Mouse (Mus musculus) embryo, embryonic 10 days (tissue): Measurements from ENCODE around the gene 9530077C05Rik.
A peak's percentile ranks its signal among the peaks of the same experiment; 100 is the strongest.

Experiments
- DNase-seq: peaks from one replicate; pipeline ENCODE4 v3.0.0-alpha.2; 2015; ENCODE audit warnings: low spot score

Gene 9530077C05Rik

DNA sequence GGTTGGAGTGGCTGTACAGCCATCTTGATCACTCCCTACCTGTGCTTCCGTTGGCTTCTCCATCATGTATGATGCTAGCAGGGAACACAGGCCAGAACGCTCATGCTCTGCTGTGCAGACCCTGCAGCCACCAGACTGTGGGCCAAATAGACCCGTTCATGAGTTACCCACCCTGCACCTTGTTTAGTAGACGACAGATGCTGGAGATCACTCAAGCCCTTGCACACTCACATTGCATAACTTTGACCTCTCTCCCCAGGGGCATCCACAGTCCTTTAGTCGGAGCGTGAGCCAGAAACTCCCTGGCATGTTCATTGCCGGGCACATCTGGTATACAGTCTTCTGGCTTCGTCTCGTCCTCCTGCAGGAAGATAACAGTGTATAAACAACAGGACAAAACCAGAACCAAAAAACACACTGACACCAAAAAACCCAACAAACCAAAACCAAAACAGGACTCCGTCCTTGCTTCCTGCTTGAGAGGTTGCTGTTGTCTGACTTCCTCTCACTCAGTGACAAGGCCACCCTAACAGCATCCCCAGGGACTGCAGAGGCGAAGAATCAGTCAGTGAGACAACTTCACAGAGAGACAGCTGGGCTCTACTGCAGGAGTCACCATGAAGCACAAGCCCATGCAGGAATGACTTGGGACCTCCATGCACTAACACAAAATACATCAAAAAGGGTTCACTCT, 46.0 kb downstream of the 9530077C05Rik start:
- no peak for DNase-seq

DNA sequence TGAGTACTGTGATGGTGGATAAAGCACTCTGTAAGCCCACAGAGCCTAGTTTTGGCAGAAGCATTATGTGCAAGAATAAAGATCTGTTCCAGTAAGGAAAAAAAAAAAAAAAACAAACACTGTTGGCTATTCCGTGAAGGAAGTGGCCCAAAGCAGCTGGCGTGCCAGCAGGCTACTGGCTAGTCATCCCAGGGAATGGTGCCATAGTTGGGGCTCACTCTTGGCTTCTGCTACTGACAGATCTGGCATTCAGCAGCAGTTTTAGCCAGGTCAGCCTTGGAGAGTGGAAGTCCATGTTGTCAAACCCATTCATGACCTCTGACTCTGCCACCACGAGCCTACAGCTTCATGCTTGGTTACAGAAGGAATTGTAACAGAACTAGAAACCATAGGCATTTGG, 50.6 kb downstream of the 9530077C05Rik start:
- no peak for DNase-seq

- DNase-seq = no peak
These were observed 54.9 kb downstream of the 9530077C05Rik start for GRCm38 (mm10) chr9:22466212-22466611.

DNA sequence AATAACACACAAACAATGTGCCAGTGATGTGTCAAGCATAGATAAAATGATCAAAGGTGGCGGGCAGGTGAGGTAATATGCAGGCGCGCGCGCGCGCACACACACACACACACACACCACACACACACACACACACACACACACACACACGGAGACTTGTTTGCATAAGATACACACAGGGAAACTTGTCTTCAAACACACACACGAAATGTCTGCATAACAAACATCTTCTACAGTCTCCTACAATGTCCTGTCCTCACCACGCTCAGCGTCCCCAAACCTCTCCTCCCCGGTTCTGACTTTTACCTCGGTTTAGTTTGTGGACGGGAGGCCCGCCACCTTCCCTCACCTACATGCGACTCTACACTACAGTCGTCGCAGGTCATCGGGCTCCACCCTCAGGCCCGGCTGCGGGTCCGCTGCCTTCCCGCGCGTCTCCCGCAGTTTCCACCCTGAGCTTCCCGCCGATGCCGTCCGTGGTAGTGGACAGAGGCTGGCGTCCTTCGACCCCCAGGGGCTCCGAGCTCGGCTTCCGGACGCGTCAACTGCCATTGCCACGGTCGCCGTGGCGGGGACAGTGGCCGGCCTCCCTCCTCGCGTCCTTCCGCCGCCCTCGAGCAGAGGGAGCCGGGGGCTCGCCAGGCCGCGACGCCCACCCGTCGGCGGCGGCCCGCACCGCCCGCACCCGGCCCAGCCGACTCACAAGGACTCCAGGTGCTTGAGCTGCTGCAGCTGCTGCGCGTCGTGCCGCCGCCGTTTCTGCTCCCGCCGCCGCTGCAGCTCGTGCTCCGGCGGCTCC, 56.3 kb downstream of the 9530077C05Rik start:
- peak; percentile 50 for DNase-seq

GRCm38 (mm10) chr9:22468170-22468898, 57.0 kb downstream of the 9530077C05Rik start:
- peak; percentile 71 for DNase-seq

GRCm38 (mm10) chr9:22468899-22469259, 57.6 kb downstream of the 9530077C05Rik start:
- no peak for DNase-seq

GRCm38 (mm10) chr9:22469643-22470042, 58.3 kb downstream of the 9530077C05Rik start, which contains the start of gene Rp9:
Gene Rp9 (minus strand): TSS chr9:22469743.
- DNase-seq = no peak

DNA sequence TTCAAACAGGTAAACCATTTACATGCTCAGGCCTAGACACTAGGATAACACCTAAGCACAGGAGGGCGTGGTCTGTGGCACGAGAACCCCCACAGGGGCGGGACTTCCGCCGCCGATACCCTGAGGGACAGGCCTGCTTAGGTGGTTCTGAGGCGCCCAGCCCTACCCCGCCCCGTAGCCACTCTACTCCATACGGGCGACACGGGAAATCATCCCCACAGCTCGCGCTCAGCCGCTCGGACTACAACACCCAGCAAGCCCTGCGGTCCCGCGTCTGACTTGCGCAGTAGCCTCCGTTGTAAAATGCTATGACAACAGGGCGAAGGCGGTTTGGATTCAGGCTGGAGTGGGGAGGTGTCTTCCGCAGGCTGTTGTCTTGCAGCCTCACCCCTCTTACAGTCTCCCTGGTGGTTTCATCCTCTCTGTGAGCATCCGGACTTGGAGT, 64.1 kb downstream of the 9530077C05Rik start, which contains the start of gene Bbs9:
Bbs9 (plus strand) TSS at position 292 of the 445 bp plus-strand sequence.
- DNase-seq = peak; percentile 97

DNA sequence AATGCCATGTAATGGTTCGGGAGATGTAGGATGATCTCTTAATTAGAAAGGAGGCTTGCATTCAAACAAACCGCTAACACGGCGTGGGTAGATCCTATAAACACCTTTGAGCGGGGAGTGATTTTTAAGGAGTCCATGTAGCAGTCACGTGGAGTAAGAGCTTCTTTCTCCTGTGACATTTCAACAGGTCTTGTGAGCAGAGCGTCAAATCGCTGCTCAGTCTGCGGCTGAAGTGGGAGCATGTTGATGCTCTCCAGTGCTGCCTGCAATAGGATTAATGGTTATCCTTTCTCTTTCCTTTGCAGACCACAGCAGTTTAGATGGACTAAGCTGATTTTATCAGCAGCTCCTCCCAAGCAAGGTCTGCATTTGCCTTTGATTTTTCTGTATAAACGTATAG, 65.0 kb downstream of the 9530077C05Rik start:
- peak; percentile 29 for DNase-seq

DNA sequence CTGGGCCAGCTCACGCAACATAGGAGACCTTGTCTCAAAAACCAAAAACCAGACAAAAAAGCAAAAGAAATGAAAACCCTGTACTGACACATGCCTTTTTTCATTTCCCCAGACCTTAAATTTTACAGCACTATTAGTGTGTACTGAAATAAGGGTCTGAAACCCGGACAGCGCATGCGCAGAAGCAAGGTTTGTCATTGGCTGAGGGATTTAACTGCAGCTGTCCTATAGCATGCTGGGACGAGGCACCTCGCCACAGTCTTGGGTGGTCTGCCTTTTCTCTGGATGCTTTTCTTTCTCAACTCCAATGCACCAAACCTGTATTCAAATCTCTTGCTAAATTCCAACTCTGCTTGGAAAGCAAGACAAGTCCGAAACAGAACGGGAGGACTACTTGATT, 67.6 kb downstream of the 9530077C05Rik start:
- no peak for DNase-seq

DNA sequence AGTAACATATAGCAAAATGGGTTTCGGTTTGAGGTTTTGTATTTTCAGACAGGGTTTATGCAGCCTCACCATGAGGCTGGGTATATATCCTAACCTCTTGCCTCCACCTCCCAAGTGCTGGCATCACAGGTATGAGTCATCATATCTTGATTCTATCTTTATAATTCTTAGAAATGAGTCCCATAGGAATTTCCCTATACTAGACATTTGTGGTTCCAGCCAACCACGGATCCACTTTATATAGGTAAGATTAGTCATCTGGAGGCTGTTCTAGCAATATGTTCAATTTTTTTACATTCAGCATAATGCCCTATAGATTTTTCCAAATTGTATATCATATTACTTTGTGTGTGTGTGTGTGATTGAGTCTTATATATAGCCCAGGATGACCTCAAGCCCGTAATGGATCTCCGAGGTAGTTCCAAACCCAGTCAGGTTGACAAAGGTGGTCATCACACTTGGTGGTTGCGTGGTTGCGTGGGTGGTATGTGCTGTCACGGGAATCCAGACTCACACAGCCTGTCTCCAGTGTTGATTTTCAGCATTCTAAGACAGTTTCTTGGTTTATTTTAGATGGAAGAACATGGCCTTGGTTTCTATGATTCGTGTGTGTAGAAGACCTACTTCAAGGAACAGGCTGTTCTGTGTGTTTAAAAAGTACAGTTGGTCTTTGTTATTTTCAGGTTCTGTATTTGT, 72.7 kb downstream of the 9530077C05Rik start:
- DNase-seq = no peak

GRCm38 (mm10) chr9:22484562-22485308, 73.4 kb downstream of the 9530077C05Rik start:
- no peak for DNase-seq

DNA sequence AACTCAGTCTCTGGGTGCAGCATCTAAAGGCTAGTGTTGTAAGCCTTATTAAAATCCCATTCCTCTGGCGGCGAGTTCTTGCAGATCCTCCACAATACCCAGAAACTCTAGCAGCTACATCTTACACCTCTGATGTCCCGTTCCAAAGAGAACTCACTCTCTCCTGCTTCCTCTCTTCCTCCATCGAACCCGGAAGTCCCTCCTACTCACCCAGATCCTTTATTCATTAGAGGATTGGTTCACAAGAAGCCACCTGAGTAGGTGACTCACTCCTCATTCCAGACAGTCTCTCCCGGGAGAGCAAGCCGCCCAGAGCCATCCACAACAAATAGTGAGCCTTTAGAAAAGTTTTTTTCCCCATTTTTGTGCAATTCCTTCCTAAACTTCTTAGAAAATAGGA, 74.9 kb downstream of the 9530077C05Rik start:
- DNase-seq = no peak

DNA sequence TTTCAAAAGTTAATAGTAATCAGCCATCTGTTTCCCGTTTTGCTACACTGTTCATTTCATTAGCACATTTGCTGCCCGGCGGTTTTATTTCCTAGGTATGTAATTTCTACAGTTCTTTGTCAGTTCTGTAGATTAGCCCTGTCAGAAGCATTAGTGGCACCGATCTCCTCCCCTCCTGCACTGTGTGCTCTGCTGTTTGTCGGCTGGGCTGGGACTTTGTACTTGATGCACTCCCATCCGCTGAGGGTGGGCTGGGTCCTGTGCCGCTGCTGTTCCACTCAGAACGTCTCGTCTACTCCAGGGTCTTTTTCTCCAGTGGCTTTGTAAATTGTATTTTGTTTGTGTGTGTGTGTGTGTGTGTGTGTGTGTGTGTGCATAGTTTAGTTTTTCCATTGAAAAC, 77.7 kb downstream of the 9530077C05Rik start:
- DNase-seq = no peak
